Mouse (Mus musculus): ENCODE measurements around the gene Fgf12. TPM values are rescaled to one million over a fixed set of nuclear protein-coding genes. Genes with fewer than 3 reads are reported as not detected.
A peak's percentile ranks its signal among the peaks of the same experiment; 100 is the strongest.

Fgf12 gene
- polyA plus RNA-seq, 1 experiment from 2014 or later: 67.3 TPM

MicroRNA genes within 50 kb of the gene (microRNA counts, 519-probe panel; counts per million panel counts)
- 2,097 counts per million, percentile 36 among the panel's probes with 10 or more counts for microRNA mmu-miR-690

Small RNA genes lying within 50 kb of the gene (microRNA-seq; reads per million reads assigned to microRNA genes)
- gene Mir690: not detected

Other genes with a start within 250 kb of the Fgf12 start
- gene Mb21d2, start 176.6 kb upstream of the Fgf12 start, polyA plus RNA-seq (2015; fragmentation: Nextera tagmentation; extraction: Ambion mirVana): 15.8 and 16.3 TPM in 2 replicates